Mouse (Mus musculus): ENCODE data around the gene Mtcp1. TPM values are rescaled to one million over a fixed set of nuclear protein-coding genes. Genes with fewer than 3 reads are reported as not detected.

Gene Mtcp1
- polyA plus RNA-seq (2014; fragmentation: Nextera tagmentation; extraction: Ambion mirVana) = 7.1 and 9.4 TPM in 2 replicates

DNA sequence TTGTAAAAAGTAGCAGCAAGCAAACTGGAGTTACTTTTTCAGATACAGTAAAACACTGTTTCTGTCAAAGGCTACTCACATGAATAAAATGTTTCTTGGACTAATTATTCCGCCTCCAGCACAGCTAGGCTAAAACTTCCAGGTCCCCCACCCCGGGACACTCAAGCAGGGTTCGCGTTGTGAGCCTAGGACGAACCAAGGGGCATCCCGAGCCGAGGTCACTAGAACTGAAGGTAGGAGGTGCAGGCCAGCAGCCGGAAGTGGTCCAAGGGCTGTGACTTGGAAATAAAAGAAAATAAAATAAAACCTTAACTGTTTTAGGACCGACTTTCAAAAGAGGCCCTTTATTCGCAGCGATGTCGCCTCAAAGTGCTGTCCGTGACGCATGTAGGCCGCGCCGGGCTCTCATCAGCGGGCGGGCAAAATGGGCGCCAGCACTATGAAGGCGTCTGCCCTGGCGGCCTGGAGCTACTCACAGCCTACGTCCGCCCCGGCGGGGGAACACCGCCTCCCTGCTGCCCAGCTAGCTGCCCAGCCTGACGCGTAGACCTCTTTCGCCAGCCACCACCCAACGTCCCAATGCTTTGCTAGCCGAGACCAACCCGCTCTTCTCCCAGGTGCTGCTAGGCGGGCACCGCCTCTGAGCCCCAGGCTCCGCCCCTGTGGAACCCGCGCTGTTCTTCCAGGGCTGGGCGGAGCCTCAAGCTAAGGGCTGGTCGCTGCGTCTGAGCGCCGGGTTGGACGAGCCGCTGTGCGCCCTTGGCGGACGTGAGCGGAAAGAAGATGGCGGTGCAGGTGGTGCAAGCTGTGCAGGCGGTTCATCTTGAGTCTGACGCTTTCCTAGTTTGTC is at the start of gene Mtcp1, which contains the start of the genes Cmc4 and Brcc3:
Gene Mtcp1, minus strand, starts transcription at position 653 of the 850 bp plus-strand sequence.
Gene Cmc4, minus strand, starts transcription at position 649 of the 850 bp plus-strand sequence.
Gene Brcc3, plus strand, starts transcription at position 693 of the 850 bp plus-strand sequence.
- H3K36me3 ChIP-seq (replicated peaks; ENCODE audit: control insufficient read depth, insufficient read depth, low read depth, low read length) = no peaks in the 10 kb centered on the region
- peak within 1 kb of the TSS; percentile 48 for H3K4me3 ChIP-seq (ENCODE audit: low read depth, low read length)
- peak within 1 kb of the TSS; percentile 66 for H3K9ac ChIP-seq (replicated peaks; ENCODE audit: low read length)
- WGBS = 19% methylated on average over 45 of the region's 52 CpGs
- H3K27me3 ChIP-seq (ENCODE audit: control insufficient read depth, insufficient read depth, low read length) = no peaks in the 10 kb centered on the region
- peak; percentile 89 for DNase-seq (ENCODE audit: low spot score)
- H3K27ac ChIP-seq (replicated peaks; ENCODE audit: low read depth, low read length) = peak within 1 kb of the TSS; percentile 79
- H3K9me3 ChIP-seq (replicated peaks; ENCODE audit: control insufficient read depth, low read length) = no peaks in the 10 kb centered on the region
- H3K4me1 ChIP-seq (ENCODE audit: control insufficient read depth, insufficient read depth, low read length) = no peaks in the 10 kb centered on the region
- ATAC-seq (replicated peaks; ENCODE audit: insufficient number of reproducible peaks, low FRiP score, low TSS enrichment, low read depth) = peak; percentile 99
- H3K4me2 ChIP-seq (ENCODE audit: low read depth, low read length) = peak within 1 kb of the TSS; percentile 32

DNA sequence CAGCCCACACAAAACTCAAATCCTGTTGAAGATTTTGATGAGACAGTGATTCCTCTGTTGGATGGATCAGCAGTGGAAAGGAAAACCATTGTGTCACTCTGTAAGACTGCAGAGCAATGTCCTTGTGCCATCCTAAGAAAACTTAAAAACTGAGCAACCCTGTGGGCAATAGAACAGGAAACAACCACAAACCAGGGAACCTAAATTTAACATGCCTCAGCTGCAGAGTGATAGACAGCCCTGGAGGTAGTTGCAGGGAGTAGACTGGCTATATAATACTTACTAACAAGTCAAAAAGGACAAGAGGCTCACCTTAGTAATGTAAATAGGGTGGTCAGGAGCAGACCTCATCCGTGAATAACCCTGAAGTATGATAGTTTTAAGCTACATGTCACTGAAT is 38.2 kb upstream of the Mtcp1 start:
- Histone ChIP-seq H3K27me3 (ENCODE audit: control insufficient read depth, insufficient read depth, low read length) (no peaks in the 10 kb centered on the region), H3K4me3 (ENCODE audit: low read depth, low read length) (no peak overlapping the region), H3K9me3 (replicated peaks; ENCODE audit: control insufficient read depth, low read length) (no peaks in the 10 kb centered on the region), H3K27ac (replicated peaks; ENCODE audit: low read depth, low read length) (no peak overlapping the region), H3K36me3 (replicated peaks; ENCODE audit: control insufficient read depth, insufficient read depth, low read depth, low read length) (no peaks in the 10 kb centered on the region), H3K4me2 (ENCODE audit: low read depth, low read length) (no peak overlapping the region), H3K4me1 (ENCODE audit: control insufficient read depth, insufficient read depth, low read length) (no peaks in the 10 kb centered on the region), H3K9ac (replicated peaks; ENCODE audit: low read length) (no peak overlapping the region)
- DNase-seq (ENCODE audit: low spot score) = no peak
- WGBS = 80% methylated on average over 1 of the region's 1 CpGs
- no peak for ATAC-seq (replicated peaks; ENCODE audit: insufficient number of reproducible peaks, low FRiP score, low TSS enrichment, low read depth)

- 95% methylated on average over 1 of the region's 1 CpGs for WGBS
- ATAC-seq (replicated peaks; ENCODE audit: insufficient number of reproducible peaks, low FRiP score, low TSS enrichment, low read depth) = no peak
Observed at GRCm38 (mm10) chrX:75409711-75410110, 6.7 kb downstream of the Mtcp1 start.

DNA sequence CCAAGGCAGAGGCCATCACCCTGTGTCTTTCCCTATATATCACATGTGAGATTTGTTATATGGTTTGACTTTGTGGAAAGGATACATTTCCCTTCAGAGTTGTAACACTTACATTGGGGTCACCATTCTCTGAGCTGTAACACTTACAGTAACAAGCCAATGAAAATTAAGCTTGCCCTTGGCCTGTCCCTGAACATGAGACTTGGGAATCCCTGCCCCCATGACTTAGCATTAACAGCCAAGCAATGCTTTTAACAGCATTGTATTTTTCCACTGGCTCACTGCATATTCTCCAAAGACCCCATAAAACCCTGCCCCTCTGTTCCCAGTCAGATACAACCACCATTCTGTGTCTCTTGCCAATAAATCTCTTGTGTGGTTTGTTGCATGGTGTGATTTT is 13.0 kb downstream of the Mtcp1 start:
- no peaks in the 10 kb centered on the region for H3K9me3 ChIP-seq (replicated peaks; ENCODE audit: control insufficient read depth, low read length)
- DNase-seq (ENCODE audit: low spot score) = no peak
- no peak overlapping the region for H3K27ac ChIP-seq (replicated peaks; ENCODE audit: low read depth, low read length)
- no peak overlapping the region for H3K9ac ChIP-seq (replicated peaks; ENCODE audit: low read length)
- no peak overlapping the region for H3K4me2 ChIP-seq (ENCODE audit: low read depth, low read length)
- no peaks in the 10 kb centered on the region for H3K27me3 ChIP-seq (ENCODE audit: control insufficient read depth, insufficient read depth, low read length)
- no peaks in the 10 kb centered on the region for H3K36me3 ChIP-seq (replicated peaks; ENCODE audit: control insufficient read depth, insufficient read depth, low read depth, low read length)
- H3K4me1 ChIP-seq (ENCODE audit: control insufficient read depth, insufficient read depth, low read length) = no peaks in the 10 kb centered on the region
- no peak for ATAC-seq (replicated peaks; ENCODE audit: insufficient number of reproducible peaks, low FRiP score, low TSS enrichment, low read depth)
- H3K4me3 ChIP-seq (ENCODE audit: low read depth, low read length) = no peak overlapping the region

More at GRCm38 (mm10) chrX:75409711-75410110, 6.7 kb downstream of the Mtcp1 start:
- Histone ChIP-seq H3K27ac (replicated peaks; ENCODE audit: low read depth, low read length) (no peak overlapping the region), H3K9me3 (replicated peaks; ENCODE audit: control insufficient read depth, low read length) (no peaks in the 10 kb centered on the region), H3K4me3 (ENCODE audit: low read depth, low read length) (no peak overlapping the region), H3K4me2 (ENCODE audit: low read depth, low read length) (no peak overlapping the region), H3K27me3 (ENCODE audit: control insufficient read depth, insufficient read depth, low read length) (no peaks in the 10 kb centered on the region), H3K4me1 (ENCODE audit: control insufficient read depth, insufficient read depth, low read length) (no peaks in the 10 kb centered on the region), H3K9ac (replicated peaks; ENCODE audit: low read length) (no peak overlapping the region), H3K36me3 (replicated peaks; ENCODE audit: control insufficient read depth, insufficient read depth, low read depth, low read length) (no peaks in the 10 kb centered on the region)
- DNase-seq (ENCODE audit: low spot score) = no peak

GRCm38 (mm10) chrX:75402668-75403067 is 13.7 kb downstream of the Mtcp1 start:
- WGBS = 83% methylated on average over 2 of the region's 2 CpGs

DNA sequence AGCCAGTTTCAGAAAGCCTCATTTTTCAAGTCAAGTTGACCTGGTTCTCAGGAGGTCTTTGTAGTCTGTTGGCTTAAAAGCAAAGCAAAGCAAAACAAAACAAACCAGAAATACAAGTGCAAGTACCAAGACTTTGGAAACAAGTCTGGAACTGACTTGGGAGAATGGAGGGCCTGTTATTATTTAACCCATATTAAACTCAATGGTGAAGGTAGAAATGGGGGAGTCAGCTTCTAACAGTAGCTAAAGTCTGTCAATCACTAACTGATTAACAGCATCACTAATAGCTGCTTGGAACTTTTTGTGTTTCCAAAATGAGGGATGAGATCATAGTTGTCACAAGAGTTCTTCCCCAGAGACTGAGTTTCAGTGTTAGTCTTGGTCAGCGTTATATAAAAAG is 16.9 kb downstream of the Mtcp1 start:
- ATAC-seq (replicated peaks; ENCODE audit: insufficient number of reproducible peaks, low FRiP score, low TSS enrichment, low read depth) (no peak), DNase-seq (ENCODE audit: low spot score) (no peak)
- WGBS = 97% methylated on average over 1 of the region's 1 CpGs
- Histone ChIP-seq H3K27me3 (ENCODE audit: control insufficient read depth, insufficient read depth, low read length) (no peaks in the 10 kb centered on the region), H3K9me3 (replicated peaks; ENCODE audit: control insufficient read depth, low read length) (no peaks in the 10 kb centered on the region), H3K4me1 (ENCODE audit: control insufficient read depth, insufficient read depth, low read length) (no peaks in the 10 kb centered on the region), H3K4me2 (ENCODE audit: low read depth, low read length) (no peak overlapping the region), H3K36me3 (replicated peaks; ENCODE audit: control insufficient read depth, insufficient read depth, low read depth, low read length) (no peaks in the 10 kb centered on the region), H3K9ac (replicated peaks; ENCODE audit: low read length) (no peak overlapping the region), H3K27ac (replicated peaks; ENCODE audit: low read depth, low read length) (no peak overlapping the region), H3K4me3 (ENCODE audit: low read depth, low read length) (no peak overlapping the region)

More at GRCm38 (mm10) chrX:75402668-75403067, 13.7 kb downstream of the Mtcp1 start:
- no peak overlapping the region for H3K4me2 ChIP-seq (ENCODE audit: low read depth, low read length)
- DNase-seq (ENCODE audit: low spot score) (no peak), ATAC-seq (replicated peaks; ENCODE audit: insufficient number of reproducible peaks, low FRiP score, low TSS enrichment, low read depth) (no peak)
- H3K4me3 ChIP-seq (ENCODE audit: low read depth, low read length) = no peak overlapping the region
- no peaks in the 10 kb centered on the region for H3K4me1 ChIP-seq (ENCODE audit: control insufficient read depth, insufficient read depth, low read length)
- H3K9me3 ChIP-seq (replicated peaks; ENCODE audit: control insufficient read depth, low read length) = no peaks in the 10 kb centered on the region
- no peak overlapping the region for H3K9ac ChIP-seq (replicated peaks; ENCODE audit: low read length)
- H3K36me3 ChIP-seq (replicated peaks; ENCODE audit: control insufficient read depth, insufficient read depth, low read depth, low read length) = no peaks in the 10 kb centered on the region
- H3K27me3 ChIP-seq (ENCODE audit: control insufficient read depth, insufficient read depth, low read length) = no peaks in the 10 kb centered on the region
- no peak overlapping the region for H3K27ac ChIP-seq (replicated peaks; ENCODE audit: low read depth, low read length)

DNA sequence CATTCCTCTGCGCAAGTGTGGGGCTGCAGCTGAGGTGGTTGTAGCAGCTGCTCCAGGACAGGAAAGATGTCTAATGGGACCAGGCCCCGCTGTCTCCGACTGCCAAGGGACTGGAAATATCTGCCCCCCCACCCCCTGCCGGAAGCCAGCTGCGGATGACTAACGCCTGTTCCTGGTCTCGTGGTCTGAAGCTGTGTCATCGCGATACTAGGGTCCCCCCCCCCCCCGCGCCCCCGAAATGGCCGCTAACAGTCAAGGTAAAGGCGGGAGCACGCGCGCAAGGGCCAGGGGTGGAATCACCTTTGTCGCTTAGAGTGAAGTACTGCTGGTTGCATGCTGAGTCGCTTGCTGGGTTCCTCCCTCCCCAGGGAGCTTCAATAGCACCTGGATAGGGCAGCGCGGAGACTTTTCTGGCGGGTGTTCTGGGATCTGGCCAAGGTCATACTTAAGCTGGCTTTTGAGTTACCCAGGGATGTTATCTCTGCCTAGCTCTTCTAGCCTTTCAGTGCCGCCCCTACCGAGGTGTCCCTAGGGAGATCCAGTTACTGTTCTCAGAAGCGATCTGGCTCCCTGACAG is 34.1 kb downstream of the Mtcp1 start, which contains the start of the genes Fundc2 and F8:
Gene Fundc2, plus strand, starts transcription at position 205 of the 577 bp plus-strand sequence.
Gene F8, minus strand, starts transcription at position 421 of the 577 bp plus-strand sequence.
- no peak within 1 kb of the TSS; the same call in 1 of the 2 replicates for H3K27ac ChIP-seq (replicated peaks; ENCODE audit: low read depth, low read length)
- peak; percentile 89 for ATAC-seq (replicated peaks; ENCODE audit: insufficient number of reproducible peaks, low FRiP score, low TSS enrichment, low read depth)

DNA sequence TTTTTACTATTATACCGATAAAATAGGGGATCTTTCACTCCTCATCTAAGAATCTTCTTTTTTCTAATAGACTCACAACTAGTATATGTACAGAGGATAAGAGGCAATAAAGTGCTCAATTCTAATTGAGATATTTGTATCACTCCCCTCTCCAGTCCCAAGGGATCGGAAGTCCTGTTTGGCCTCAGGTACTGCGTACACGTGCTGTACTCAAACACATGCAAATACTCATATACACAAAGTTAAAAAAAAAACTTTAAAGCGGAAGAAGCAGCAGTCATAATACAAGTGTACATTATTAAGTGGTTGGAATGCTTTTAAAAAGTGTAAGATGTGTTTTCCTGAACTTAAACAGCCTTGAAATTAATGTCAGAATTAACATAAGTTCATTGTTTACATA is 34.7 kb downstream of the Mtcp1 start:
- ATAC-seq (replicated peaks; ENCODE audit: insufficient number of reproducible peaks, low FRiP score, low TSS enrichment, low read depth) (no peak; the same call in 1 of the 2 replicates), DNase-seq (ENCODE audit: low spot score) (no peak)
- 72% methylated on average over 5 of the region's 5 CpGs for WGBS
- Histone ChIP-seq H3K4me2 (ENCODE audit: low read depth, low read length) (no peak overlapping the region), H3K9ac (replicated peaks; ENCODE audit: low read length) (no peak overlapping the region), H3K27me3 (ENCODE audit: control insufficient read depth, insufficient read depth, low read length) (no peaks in the 10 kb centered on the region), H3K4me1 (ENCODE audit: control insufficient read depth, insufficient read depth, low read length) (no peaks in the 10 kb centered on the region), H3K9me3 (replicated peaks; ENCODE audit: control insufficient read depth, low read length) (no peaks in the 10 kb centered on the region), H3K36me3 (replicated peaks; ENCODE audit: control insufficient read depth, insufficient read depth, low read depth, low read length) (no peaks in the 10 kb centered on the region), H3K27ac (replicated peaks; ENCODE audit: low read depth, low read length) (no peak overlapping the region), H3K4me3 (ENCODE audit: low read depth, low read length) (no peak overlapping the region)

More for the DNA sequence above, 34.1 kb downstream of the Mtcp1 start, which contains the start of the genes Fundc2 and F8:
- 12% methylated on average over 24 of the region's 25 CpGs for WGBS
- Histone ChIP-seq H3K36me3 (replicated peaks; ENCODE audit: control insufficient read depth, insufficient read depth, low read depth, low read length) (no peaks in the 10 kb centered on the region), H3K4me3 (ENCODE audit: low read depth, low read length) (peak within 1 kb of the TSS; percentile 40), H3K9ac (replicated peaks; ENCODE audit: low read length) (peak within 1 kb of the TSS; percentile 71), H3K4me1 (ENCODE audit: control insufficient read depth, insufficient read depth, low read length) (no peaks in the 10 kb centered on the region), H3K27me3 (ENCODE audit: control insufficient read depth, insufficient read depth, low read length) (no peaks in the 10 kb centered on the region), H3K9me3 (replicated peaks; ENCODE audit: control insufficient read depth, low read length) (no peaks in the 10 kb centered on the region), H3K4me2 (ENCODE audit: low read depth, low read length) (peak within 1 kb of the TSS; percentile 39)
- peak; percentile 79 for DNase-seq (ENCODE audit: low spot score)

Data from embryonic facial prominence, embryonic 11.5 days (tissue).